Mouse (Mus musculus): Measurements from ENCODE around the gene Marc2. TPM values are rescaled to one million over a fixed set of nuclear protein-coding genes. Genes with fewer than 3 reads are reported as not detected.
A peak's percentile ranks its signal among the peaks of the same experiment; 100 is the strongest.

The Marc2 gene
- polyA plus RNA-seq (2015; fragmentation: Nextera tagmentation; extraction: Ambion mirVana) = 190 and 200 TPM in 2 replicates

DNA sequence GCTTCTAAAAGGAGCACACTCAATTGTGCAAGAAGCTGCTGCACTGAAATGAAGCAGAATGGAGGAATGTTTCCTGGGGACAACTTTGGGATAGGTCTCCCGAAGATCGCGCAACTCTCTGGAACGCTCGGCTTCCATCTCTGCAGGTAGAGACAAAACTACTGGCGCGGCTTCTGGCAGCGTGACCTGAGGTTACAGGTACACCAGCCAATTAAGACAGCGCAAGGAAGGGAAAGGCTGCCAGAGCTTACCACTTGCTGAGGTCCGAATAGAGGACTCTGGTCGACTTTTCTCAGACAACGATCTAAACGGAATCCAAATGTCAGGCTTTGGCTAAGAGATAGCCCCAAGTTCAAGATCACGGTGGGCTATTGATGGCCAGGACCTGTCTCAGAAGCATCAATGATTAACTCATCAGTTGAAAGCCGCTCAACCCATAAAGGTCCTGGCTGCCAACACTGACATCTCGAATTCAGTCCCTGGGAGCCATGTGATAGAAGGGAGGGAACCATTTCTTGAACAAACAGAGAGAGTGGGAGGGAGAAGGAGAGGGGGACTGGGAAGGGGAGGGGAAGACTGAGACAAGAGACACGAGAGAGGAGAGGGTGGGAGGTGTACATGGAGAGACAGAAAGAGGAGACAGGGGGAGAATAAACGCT, at the start of gene Marc2:
Marc2 (minus strand) TSS at position 360 of the 659 bp plus-strand sequence.

DNA sequence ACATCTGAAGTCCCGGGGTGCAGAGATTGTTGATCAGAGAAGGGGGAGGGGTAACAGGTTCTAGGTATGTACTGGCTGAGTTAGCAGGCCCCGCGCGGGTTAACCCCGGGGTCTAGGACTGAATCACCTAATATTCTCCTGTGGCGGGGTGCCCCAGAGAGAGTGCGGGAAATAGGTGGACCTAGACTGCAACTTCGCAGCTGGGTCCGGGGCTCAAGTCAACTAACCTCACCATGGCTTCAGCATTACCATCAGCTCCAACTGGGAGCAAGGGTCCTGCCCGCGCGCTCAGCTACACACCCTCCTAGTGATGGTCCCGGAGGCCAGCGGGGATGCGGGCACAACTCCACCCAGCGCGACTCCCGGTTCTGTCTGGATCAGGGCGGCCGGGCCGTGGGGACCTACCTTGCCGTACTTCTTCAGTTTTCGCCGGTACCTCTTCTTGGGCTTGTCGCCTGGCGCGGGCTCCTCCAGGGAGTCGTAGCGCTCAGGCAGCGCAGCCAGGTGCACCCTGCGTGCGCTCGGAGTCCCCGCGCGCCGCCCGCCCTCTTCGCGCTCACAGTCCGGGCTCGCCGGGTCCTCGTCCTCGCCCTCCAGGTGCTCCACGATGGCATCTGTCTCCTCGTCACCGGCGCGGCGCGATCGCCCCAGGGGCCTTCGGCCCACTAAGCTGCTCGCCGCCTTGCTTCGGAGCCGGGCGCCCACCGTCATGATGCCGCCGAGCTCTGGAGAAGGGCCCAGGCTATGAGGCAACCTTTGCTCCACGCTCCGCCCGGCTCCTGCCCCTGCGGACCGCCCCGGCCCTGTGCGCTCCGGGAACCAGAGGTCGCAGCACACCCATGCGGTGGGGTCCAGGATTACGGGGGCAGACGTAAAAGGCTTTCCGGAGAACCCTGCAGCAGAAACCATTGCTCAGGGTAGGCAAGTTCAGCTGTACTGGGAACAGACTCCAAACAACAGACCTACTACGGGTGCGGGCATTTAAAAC, 36.3 kb upstream of the Marc2 start, which contains the start of gene C130074G19Rik:
C130074G19Rik (minus strand) TSS at position 938 of the 988 bp plus-strand sequence.

DNA sequence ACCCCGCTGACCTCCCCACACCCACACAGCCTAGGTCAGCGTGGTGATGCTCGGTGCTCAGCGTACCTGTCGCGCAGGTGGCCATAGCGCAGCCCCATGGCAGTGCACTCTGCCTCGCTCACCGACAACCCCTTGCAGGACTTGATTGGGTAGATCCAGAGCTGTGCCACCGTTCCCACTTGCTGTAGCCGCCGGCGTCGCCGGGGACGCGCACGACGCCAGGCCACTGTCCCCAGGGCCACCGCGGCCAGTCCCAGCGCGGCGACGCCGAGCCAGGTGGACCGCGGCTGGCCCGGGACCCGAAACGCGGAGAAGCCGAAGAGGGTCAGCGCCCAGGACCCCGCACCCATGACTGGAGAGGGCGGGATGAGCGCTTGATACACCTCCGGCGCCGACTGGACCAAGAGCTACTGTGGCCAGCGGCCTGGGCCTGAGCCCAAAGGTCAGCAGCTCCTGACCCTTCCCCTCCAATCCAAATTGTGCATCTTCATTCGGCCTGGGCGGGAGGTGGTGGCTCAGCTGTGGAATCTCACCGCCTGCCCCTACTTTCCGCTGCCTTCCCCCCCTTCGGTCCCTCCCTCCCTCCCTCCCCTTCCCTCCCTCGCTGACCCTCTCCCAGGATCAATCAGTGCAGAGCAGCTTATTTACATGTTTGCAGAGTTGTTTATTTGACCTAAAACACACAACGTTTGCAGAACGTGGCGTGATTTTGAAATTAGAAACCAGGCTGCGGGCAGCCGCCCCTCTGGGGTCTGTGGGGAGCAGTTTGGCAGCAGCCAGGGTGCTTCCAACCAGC, 35.3 kb downstream of the Marc2 start, which contains the start of gene Marc1:
Marc1 (minus strand) TSS at position 534 of the 796 bp plus-strand sequence.

MicroRNAs within 50 kb of the gene (microRNA counts, 519-probe panel; counts per million panel counts)
- 2,809 counts per million, percentile 5 among the panel's probes with 10 or more counts for microRNA mmu-miR-1981

Other genes with a start within 250 kb of the Marc2 start
- 9.1 and 10.9 TPM in 2 replicates for gene Hlx, start 113.8 kb downstream of the Marc2 start, polyA plus RNA-seq (2015; fragmentation: Nextera tagmentation; extraction: Ambion mirVana)
- gene Marc1, start 35.1 kb downstream of the Marc2 start, polyA plus RNA-seq (2015; fragmentation: Nextera tagmentation; extraction: Ambion mirVana) = not detected in 2 replicates
- 2.5 and 3.0 TPM in 2 replicates for gene C130074G19Rik, start 36.8 kb upstream of the Marc2 start, polyA plus RNA-seq (2015; fragmentation: Nextera tagmentation; extraction: Ambion mirVana)
- 0.81 and 0.87 TPM in 2 replicates for gene Mark1, start 153.1 kb upstream of the Marc2 start, polyA plus RNA-seq (2015; fragmentation: Nextera tagmentation; extraction: Ambion mirVana)